Mouse (Mus musculus) hindbrain, embryonic 14.5 days (tissue): ENCODE data around the gene Sept14. TPM values are rescaled to one million over a fixed set of nuclear protein-coding genes. Genes with fewer than 3 reads are reported as not detected.

Experiments used
- ATAC-seq: fragments of 200-750 bp; cut with Nextera tagmentation; 2 replicates; pipeline ENCODE4 v1.8.0; 2017; ENCODE audit warnings: moderate number of reproducible peaks, mild to moderate bottlenecking, moderate TSS enrichment, moderate library complexity; ENCODE audit not compliant: low FRiP score
- DNase-seq: peaks from one replicate; pipeline ENCODE4 v3.0.0-alpha.2; 2015; ENCODE audit warnings: low spot score
- H3K27ac ChIP-seq: fragments of 300-500 bp; sonication (generic); 2 replicates; pipeline ENCODE4 v1.5.1; 2014; ENCODE audit warnings: mild to moderate bottlenecking, moderate library complexity
- H3K27me3 ChIP-seq: fragments of 300-500 bp; sonication (generic); 2 replicates; pipeline ENCODE4 v1.6.1; 2014; ENCODE audit warnings: mild to moderate bottlenecking, low read length, mixed read lengths; ENCODE audit not compliant: control insufficient read depth, insufficient read depth
- H3K36me3 ChIP-seq: fragments of 300-500 bp; sonication (generic); replicated peaks from 2 replicates; pipeline ENCODE4 v1.6.1; 2014; ENCODE audit not compliant: control insufficient read depth, insufficient read depth
- H3K4me1 ChIP-seq: fragments of 300-500 bp; sonication (generic); replicated peaks from 2 replicates; pipeline ENCODE4 v1.6.1; 2014; ENCODE audit warnings: antibody characterized with exemption, low read length, mixed read lengths; ENCODE audit not compliant: control insufficient read depth, insufficient read depth
- H3K4me2 ChIP-seq: fragments of 300-500 bp; sonication (generic); replicated peaks from 2 replicates; pipeline ENCODE4 v1.6.1; 2014; ENCODE audit warnings: mild to moderate bottlenecking, moderate library complexity
- H3K4me3 ChIP-seq: fragments of 300-500 bp; sonication (generic); replicated peaks from 2 replicates; pipeline ENCODE4 v1.5.1; 2014; ENCODE audit warnings: mild to moderate bottlenecking, low read length
- H3K9ac ChIP-seq: fragments of 300-500 bp; sonication (generic); 2 replicates; pipeline ENCODE4 v1.6.1; 2014
- H3K9me3 ChIP-seq: fragments of 300-500 bp; sonication (generic); 2 replicates; pipeline ENCODE4 v1.6.1; 2016; ENCODE audit warnings: low read length; ENCODE audit not compliant: control insufficient read depth
- WGBS: fragments of 180-500 bp; shearing (Covaris S2); extraction: QIAGEN DNeasy Blood & Tissue Kit; methylation state at CpG from one replicate; pipeline ENCODE4 v1.1.7; 2014; 5-methylcytosine and 5-hydroxymethylcytosine counted together
- polyA plus RNA-seq: library from polyadenylated mRNA; unstranded; fragments of >200 nt; fragmentation: Nextera tagmentation; extraction: Ambion mirVana; gene quantifications from 2 replicates; pipeline ENCODE4 v1.2.1, GENCODE M21; 2014

Gene Sept14
- not detected in 2 replicates for polyA plus RNA-seq

- no peak within 1 kb of the TSS for H3K4me2 ChIP-seq
- H3K27me3 ChIP-seq = no peaks in the 10 kb centered on the region
- WGBS = 62% methylated on average over 2 of the region's 2 CpGs
- no peak within 1 kb of the TSS for H3K9ac ChIP-seq
- H3K27ac ChIP-seq = no peak within 1 kb of the TSS
- H3K9me3 ChIP-seq = no peaks in the 10 kb centered on the region
- DNase-seq (no peak), ATAC-seq (no peak)
- no peak within 1 kb of the TSS for H3K4me3 ChIP-seq
- H3K36me3 ChIP-seq = no peaks in the 10 kb centered on the region
- H3K4me1 ChIP-seq = no peaks in the 10 kb centered on the region
Measured at GRCm38 (mm10) chr5:129708412-129708811, at the start of gene Sept14. Gene Sept14 (minus strand): TSS chr5:129708512.

GRCm38 (mm10) chr5:129756886-129757285, 48.6 kb upstream of the Sept14 start:
- Histone ChIP-seq H3K4me1 (0 out of 2 replicates have a peak, but pooled peaks cover 5% of the 10 kb centered on the region), H3K27ac (no peak overlapping the region), H3K9me3 (no peaks in the 10 kb centered on the region), H3K36me3 (peaks cover 61% of the 10 kb centered on the region), H3K9ac (no peak overlapping the region), H3K4me2 (no peak overlapping the region), H3K27me3 (no peaks in the 10 kb centered on the region), H3K4me3 (no peak overlapping the region)
- no peak for DNase-seq
- WGBS = 96% methylated on average over 20 of the region's 20 CpGs
- ATAC-seq = no peak

- no peak overlapping the region for H3K9ac ChIP-seq
- H3K36me3 ChIP-seq = peaks cover 56% of the 10 kb centered on the region
- DNase-seq = no peak
- 89% methylated on average over 6 of the region's 6 CpGs for WGBS
- H3K27me3 ChIP-seq = no peaks in the 10 kb centered on the region
- ATAC-seq = no peak
- no peak overlapping the region for H3K4me2 ChIP-seq
- H3K9me3 ChIP-seq = no peaks in the 10 kb centered on the region
- H3K4me1 ChIP-seq = no peaks in the 10 kb centered on the region
- no peak overlapping the region for H3K27ac ChIP-seq
- H3K4me3 ChIP-seq = no peak overlapping the region
Measured at GRCm38 (mm10) chr5:129744050-129744449, 35.7 kb upstream of the Sept14 start.

- 93% methylated on average over 7 of the region's 7 CpGs for WGBS
- H3K36me3 ChIP-seq = peaks cover 48% of the 10 kb centered on the region
Measured at GRCm38 (mm10) chr5:129742903-129743488, 34.7 kb upstream of the Sept14 start.

GRCm38 (mm10) chr5:129740976-129741375, 32.7 kb upstream of the Sept14 start:
- Histone ChIP-seq H3K4me2 (no peak overlapping the region), H3K36me3 (peaks cover 32% of the 10 kb centered on the region), H3K4me3 (no peak overlapping the region), H3K27me3 (no peaks in the 10 kb centered on the region), H3K4me1 (no peaks in the 10 kb centered on the region), H3K9me3 (no peaks in the 10 kb centered on the region), H3K9ac (no peak overlapping the region), H3K27ac (no peak overlapping the region)
- WGBS = 100% methylated on average over 1 of the region's 1 CpGs
- peak; percentile 69 for DNase-seq
- ATAC-seq = no peak

More at GRCm38 (mm10) chr5:129742903-129743488, 34.7 kb upstream of the Sept14 start:
- H3K4me2 ChIP-seq = no peak overlapping the region
- no peak overlapping the region for H3K27ac ChIP-seq
- no peaks in the 10 kb centered on the region for H3K4me1 ChIP-seq
- ATAC-seq (no peak), DNase-seq (no peak)
- H3K9me3 ChIP-seq = no peaks in the 10 kb centered on the region
- no peak overlapping the region for H3K4me3 ChIP-seq
- H3K9ac ChIP-seq = no peak overlapping the region
- H3K27me3 ChIP-seq = no peaks in the 10 kb centered on the region

- DNase-seq (no peak), ATAC-seq (no peak)
- 90% methylated on average over 5 of the region's 5 CpGs for WGBS
- Histone ChIP-seq H3K9me3 (no peaks in the 10 kb centered on the region), H3K27ac (no peak overlapping the region), H3K36me3 (no peaks in the 10 kb centered on the region), H3K27me3 (no peaks in the 10 kb centered on the region), H3K4me2 (no peak overlapping the region), H3K9ac (no peak overlapping the region), H3K4me3 (no peak overlapping the region), H3K4me1 (peaks cover 14% of the 10 kb centered on the region; the same call in 1 of the 2 replicates)
Measured at GRCm38 (mm10) chr5:129731021-129731420, 22.7 kb upstream of the Sept14 start.

- no peaks in the 10 kb centered on the region for H3K9me3 ChIP-seq
- H3K4me2 ChIP-seq = no peak overlapping the region
- WGBS = 84% methylated on average over 11 of the region's 11 CpGs
- H3K36me3 ChIP-seq = no peaks in the 10 kb centered on the region
- no peak overlapping the region for H3K4me3 ChIP-seq
- H3K27ac ChIP-seq = no peak overlapping the region
- H3K4me1 ChIP-seq = peaks cover 17% of the 10 kb centered on the region; the same call in 1 of the 2 replicates
- H3K27me3 ChIP-seq = no peaks in the 10 kb centered on the region
- H3K9ac ChIP-seq = no peak overlapping the region; the same call in 1 of the 2 replicates
- DNase-seq = no peak
- ATAC-seq = no peak
Measured at GRCm38 (mm10) chr5:129730344-129730743, 22.0 kb upstream of the Sept14 start.

GRCm38 (mm10) chr5:129729286-129729685, 21.0 kb upstream of the Sept14 start:
- 58% methylated on average over 11 of the region's 11 CpGs for WGBS
- Histone ChIP-seq H3K36me3 (no peaks in the 10 kb centered on the region), H3K4me3 (no peak overlapping the region), H3K9me3 (no peaks in the 10 kb centered on the region), H3K4me1 (peaks cover 17% of the 10 kb centered on the region; the same call in 1 of the 2 replicates), H3K27ac (no peak overlapping the region), H3K9ac (peak overlapping the region; percentile 5; the same call in 1 of the 2 replicates), H3K4me2 (no peak overlapping the region), H3K27me3 (no peaks in the 10 kb centered on the region)
- DNase-seq (no peak), ATAC-seq (no peak)

GRCm38 (mm10) chr5:129726784-129727183, 18.5 kb upstream of the Sept14 start:
- 92% methylated on average over 3 of the region's 3 CpGs for WGBS
- no peak overlapping the region for H3K27ac ChIP-seq
- H3K4me1 ChIP-seq = peaks cover 17% of the 10 kb centered on the region; the same call in 1 of the 2 replicates
- ATAC-seq (no peak), DNase-seq (no peak)
- H3K27me3 ChIP-seq = no peaks in the 10 kb centered on the region
- H3K4me2 ChIP-seq = no peak overlapping the region
- no peaks in the 10 kb centered on the region for H3K9me3 ChIP-seq
- no peaks in the 10 kb centered on the region for H3K36me3 ChIP-seq
- no peak overlapping the region for H3K4me3 ChIP-seq
- H3K9ac ChIP-seq = no peak overlapping the region
